Comparison of ENCODE assay signal across 19 mouse cellular contexts in the genomic region with DNA sequence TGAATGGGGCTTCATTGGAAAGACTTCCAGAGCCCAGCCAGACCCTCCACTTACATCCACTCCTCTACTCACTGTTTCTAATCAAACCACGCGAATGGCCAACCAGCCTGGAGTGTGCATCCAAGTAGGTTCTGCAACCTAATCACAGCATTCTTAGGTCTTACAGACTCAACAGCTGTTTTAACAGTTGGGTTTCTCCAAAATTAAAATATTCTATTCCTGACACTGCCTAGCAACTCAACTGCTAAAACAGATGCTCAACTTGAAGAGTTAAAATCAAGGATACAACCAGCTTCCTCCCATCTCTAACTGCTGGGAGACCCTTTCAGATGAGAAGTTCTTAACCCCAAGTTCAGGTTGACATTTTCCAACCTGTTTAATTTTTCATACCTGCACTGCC.
"Had no signal": no experiment of that assay in that cellular context is flagged by ENCODE, and none has a peak within 500 bp of the region (broad histone marks: within the 10 kb centered on the region; RNA-seq: fewer than 3 reads in every experiment).

No protein-coding gene starts in this region.

- H3K9ac ChIP-seq: limb, embryonic 13.5 days; liver, embryonic 12.5 days; liver, embryonic 15.5 days; lung, embryonic 15.5 days; midbrain, embryonic 13.5 days; stomach, embryonic 15.5 days had no signal

- ATAC-seq: intestine, postnatal 0 days; liver, embryonic 12.5 days; midbrain, embryonic 13.5 days had no signal

- H3K4me2 ChIP-seq: limb, embryonic 13.5 days; liver, embryonic 12.5 days; liver, embryonic 15.5 days; lung, embryonic 15.5 days; midbrain, embryonic 13.5 days; stomach, embryonic 15.5 days had no signal

- DNase-seq: kidney, adult 2 months; kidney, postnatal 25 days; liver; lung, adult 18-20 months; lung, postnatal 10 days; right cerebral cortex, postnatal 14 days; spleen, adult 18-20 months; thymus, adult 18-20 months; thymus, postnatal 36 days had no signal

- H3K9me3 ChIP-seq: limb, embryonic 10.5 days; limb, embryonic 13.5 days; liver, embryonic 12.5 days; liver, embryonic 15.5 days; lung, embryonic 15.5 days; midbrain, embryonic 13.5 days; stomach, embryonic 15.5 days had no signal

- H3K27ac ChIP-seq: kidney, postnatal 0 days; limb, embryonic 10.5 days; limb, embryonic 13.5 days; liver, embryonic 12.5 days; liver, embryonic 15.5 days; lung, embryonic 15.5 days; macrophage; midbrain, embryonic 13.5 days; stomach, embryonic 15.5 days had no signal

- H3K27me3 ChIP-seq: limb, embryonic 13.5 days; liver, embryonic 12.5 days; liver, embryonic 15.5 days; lung, embryonic 15.5 days; midbrain, embryonic 13.5 days; stomach, embryonic 15.5 days had no signal

- H3K4me3 ChIP-seq: limb, embryonic 10.5 days; limb, embryonic 13.5 days; liver, embryonic 12.5 days; liver, embryonic 15.5 days; lung, embryonic 15.5 days; midbrain, embryonic 13.5 days; stomach, embryonic 15.5 days had no signal

- H3K36me3 ChIP-seq: limb, embryonic 10.5 days; limb, embryonic 13.5 days; liver, embryonic 12.5 days; liver, embryonic 15.5 days; lung, embryonic 15.5 days; midbrain, embryonic 13.5 days; stomach, embryonic 15.5 days had no signal
